Mouse (Mus musculus) brain, embryonic 14.5 days (tissue): ENCODE data around the gene Ly86.

Source experiments
- CTCF ChIP-seq: fragments of 200-500 bp; IDR thresholded peaks from 2 replicates; pipeline ENCODE4 v1.5.1; 2012; ENCODE audit warnings: inconsistent platforms, mild to moderate bottlenecking, moderate library complexity, borderline replicate concordance; ENCODE audit not compliant: insufficient read depth, insufficient read length; ENCODE audit errors: extremely low read depth
- POLR2A ChIP-seq: fragments of 200-500 bp; IDR thresholded peaks from 2 replicates; pipeline ENCODE4 v1.6.1; 2012; ENCODE audit warnings: mild to moderate bottlenecking, inconsistent platforms, borderline replicate concordance; ENCODE audit not compliant: poor library complexity, insufficient read depth, insufficient read length, severe bottlenecking; ENCODE audit errors: extremely low read depth

DNA sequence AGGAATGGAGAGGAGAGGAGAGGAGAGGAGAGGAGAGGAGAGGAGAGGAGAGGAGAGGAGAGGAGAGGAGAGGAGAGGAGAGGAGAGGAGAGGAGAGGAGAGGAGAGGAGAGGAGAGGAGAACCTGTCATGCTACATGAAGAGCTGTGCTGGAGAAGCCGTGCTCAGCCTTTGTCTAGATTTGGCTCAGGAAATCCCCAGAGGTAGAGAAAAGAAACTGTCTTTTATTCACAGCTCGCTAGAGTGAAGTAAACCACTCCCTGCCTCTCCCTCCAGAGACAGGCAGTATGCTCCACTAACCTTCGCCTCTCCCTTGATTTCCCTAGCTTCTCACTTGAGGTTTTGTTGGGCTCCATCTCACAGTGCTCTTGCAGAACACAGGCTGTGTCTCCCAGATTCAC, 57.4 kb downstream of the Ly86 start:
- no peak for TF ChIP-seq POLR2A
- no peak for TF ChIP-seq CTCF
